Mouse (Mus musculus): ENCODE measurements around the gene Ryr2. TPM values are rescaled to one million over a fixed set of nuclear protein-coding genes. Genes with fewer than 3 reads are reported as not detected.
A peak's percentile ranks its signal among the peaks of the same experiment; 100 is the strongest.

The Ryr2 gene
- total RNA-seq, 2 experiments from 2014 or later: 142 to 159 TPM

GRCm38 (mm10) chr13:12047059-12047458, 59.7 kb downstream of the Ryr2 start:
- intact Hi-C loops (cut with DNase I): no loop called here
- no peak for DNase-seq (ENCODE audit: low spot score in 2 of 2)

- intact Hi-C loops (cut with DNase I): no loop called here
Measured at GRCm38 (mm10) chr13:12044751-12045150, 62.0 kb downstream of the Ryr2 start.

DNA sequence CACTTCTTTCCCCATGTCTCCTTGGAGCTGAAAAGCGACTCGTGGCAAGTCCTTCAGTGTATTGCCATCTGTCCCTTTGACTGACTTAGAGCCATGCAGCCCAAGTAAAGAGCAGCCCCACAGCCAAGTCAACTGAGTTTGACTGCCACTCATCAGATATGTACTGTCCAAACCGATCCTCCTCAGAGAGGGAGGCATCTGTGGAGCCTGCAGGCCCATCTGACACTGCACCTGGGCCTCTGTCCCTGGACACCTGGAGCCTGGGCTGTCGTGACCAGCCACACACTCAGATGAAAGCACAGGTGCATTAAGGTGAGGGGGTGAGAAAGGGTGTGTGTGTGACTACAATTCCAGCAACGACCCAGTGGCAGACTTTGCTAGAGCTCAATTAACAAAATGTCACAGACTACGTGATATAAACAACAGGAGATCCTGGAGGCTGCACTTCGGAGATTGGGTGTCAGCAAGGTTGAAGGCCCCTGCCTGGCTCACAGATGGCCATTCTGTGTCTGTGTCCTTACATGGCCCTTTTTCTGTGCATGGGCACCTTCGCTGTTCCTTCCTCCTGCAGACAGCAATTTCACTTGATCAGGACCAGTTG, 63.8 kb downstream of the Ryr2 start:
- DNase-seq (ENCODE audit: low spot score in 2 of 2): no peak
- intact Hi-C loops (cut with DNase I): no loop called here

More at GRCm38 (mm10) chr13:12044751-12045150, 62.0 kb downstream of the Ryr2 start:
- peak in 1 of 2 experiments; percentile 25 for DNase-seq (ENCODE audit: low spot score in 2 of 2)

GRCm38 (mm10) chr13:12039967-12040366, 66.8 kb downstream of the Ryr2 start:
- intact Hi-C loops (cut with DNase I): no loop called here
- DNase-seq (ENCODE audit: low spot score in 2 of 2): peak; percentile 38 to 65

DNA sequence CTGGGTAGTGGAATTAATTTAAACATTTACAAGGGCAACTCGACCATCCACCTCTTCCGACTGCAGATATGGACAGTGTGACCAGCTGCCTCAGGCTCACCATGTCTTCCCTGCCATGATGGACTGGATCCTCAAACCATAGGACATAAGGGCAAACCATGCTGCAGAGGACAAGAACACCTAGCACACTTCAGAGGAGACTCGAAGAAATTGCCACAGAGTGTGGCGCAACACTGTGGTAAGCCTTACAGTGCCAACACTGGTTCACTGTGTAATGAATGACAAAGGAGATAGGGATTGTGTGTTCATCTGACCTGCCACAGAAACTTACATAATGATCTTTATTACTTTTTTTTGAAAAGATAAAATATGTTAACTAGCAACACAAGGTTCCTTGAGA, 68.1 kb downstream of the Ryr2 start:
- intact Hi-C loops (cut with DNase I): no loop called here
- no peak for DNase-seq (ENCODE audit: low spot score in 2 of 2)

- intact Hi-C loops (cut with DNase I): no loop called here
- DNase-seq (ENCODE audit: low spot score in 2 of 2): no peak
Measured at GRCm38 (mm10) chr13:12037241-12037640, 69.5 kb downstream of the Ryr2 start.

- intact Hi-C loops (cut with DNase I): no loop called here
- DNase-seq (ENCODE audit: low spot score in 2 of 2): no peak
Measured at GRCm38 (mm10) chr13:12036834-12037233, 69.9 kb downstream of the Ryr2 start.

- intact Hi-C loops (cut with DNase I): no loop called here
- DNase-seq (ENCODE audit: low spot score in 2 of 2): no peak
Measured at GRCm38 (mm10) chr13:12033914-12034313, 72.8 kb downstream of the Ryr2 start.

- intact Hi-C loops (cut with DNase I): no loop called here
- DNase-seq (ENCODE audit: low spot score in 2 of 2): no peak
Measured at GRCm38 (mm10) chr13:12033272-12033671, 73.5 kb downstream of the Ryr2 start.

DNA sequence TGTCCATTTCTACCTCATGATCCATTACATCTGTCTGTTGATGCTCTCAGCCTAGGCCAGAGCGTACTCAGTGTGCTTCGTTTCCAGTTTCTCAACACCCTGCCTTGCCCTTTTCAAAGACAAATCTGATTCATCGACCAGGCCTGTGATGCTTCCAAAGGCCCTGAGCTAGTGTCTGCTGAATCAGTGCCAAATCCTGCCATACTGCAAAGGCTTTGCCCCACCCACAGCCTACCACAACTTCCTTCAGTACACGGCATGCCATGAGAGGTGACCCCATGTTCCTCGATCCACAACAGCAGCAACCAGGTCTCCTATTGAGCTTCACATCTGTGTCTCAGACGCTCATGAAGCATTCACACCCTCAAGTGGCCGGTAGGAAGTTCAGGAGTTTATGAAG, 76.9 kb downstream of the Ryr2 start:
- no peak for DNase-seq (ENCODE audit: low spot score in 2 of 2)
- intact Hi-C loops (cut with DNase I): no loop called here

DNA sequence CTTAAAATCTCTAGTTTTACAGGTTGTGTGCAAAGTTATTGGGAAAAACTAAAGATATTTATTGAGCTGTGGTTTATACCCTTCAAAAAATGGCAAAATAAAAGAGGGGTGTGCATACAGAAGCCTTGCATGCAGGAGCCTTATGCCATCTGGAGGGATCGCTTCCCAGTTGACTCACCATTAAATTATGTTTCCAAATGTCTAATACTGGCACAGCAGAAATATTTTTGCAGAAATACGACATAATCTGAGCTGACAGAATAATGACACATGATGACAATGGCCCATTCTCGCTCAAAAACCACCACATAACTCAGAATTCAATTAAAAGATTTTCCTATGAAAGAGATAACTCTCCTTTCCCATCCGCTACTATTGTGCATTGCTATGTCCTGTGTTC, 77.4 kb downstream of the Ryr2 start:
- intact Hi-C loops (cut with DNase I): no loop called here
- no peak for DNase-seq (ENCODE audit: low spot score in 2 of 2)

- no peak for DNase-seq (ENCODE audit: low spot score in 2 of 2)
- intact Hi-C loops (cut with DNase I): no loop called here
Measured at GRCm38 (mm10) chr13:12018046-12018445, 88.7 kb downstream of the Ryr2 start.

- peak; percentile 64 to 72 for DNase-seq (ENCODE audit: low spot score in 2 of 2)
Measured at GRCm38 (mm10) chr13:12013986-12014385, 92.8 kb downstream of the Ryr2 start.

GRCm38 (mm10) chr13:12008995-12009689, 97.6 kb downstream of the Ryr2 start:
- DNase-seq (ENCODE audit: low spot score in 2 of 2): no peak
- intact Hi-C loops (cut with DNase I): no loop called here

More at GRCm38 (mm10) chr13:12013986-12014385, 92.8 kb downstream of the Ryr2 start:
- intact Hi-C loops (cut with DNase I): loop anchor here (5.0 kb wide), 1 partner anchor 122 kb away; no protein-coding TSS in a partner anchor

GRCm38 (mm10) chr13:12007579-12007978, 99.2 kb downstream of the Ryr2 start:
- no peak for DNase-seq (ENCODE audit: low spot score in 2 of 2)
- intact Hi-C loops (cut with DNase I): no loop called here

- DNase-seq (ENCODE audit: low spot score in 2 of 2): peak; percentile 13 to 15
- intact Hi-C loops (cut with DNase I): no loop called here
Measured at GRCm38 (mm10) chr13:12001891-12002294, 104.9 kb downstream of the Ryr2 start.

GRCm38 (mm10) chr13:11999851-12000250, 106.9 kb downstream of the Ryr2 start:
- no peak for DNase-seq (ENCODE audit: low spot score in 2 of 2)
- intact Hi-C loops (cut with DNase I): no loop called here

- DNase-seq (ENCODE audit: low spot score in 2 of 2): no peak
- intact Hi-C loops (cut with DNase I): no loop called here
Measured at GRCm38 (mm10) chr13:11997366-11997765, 109.4 kb downstream of the Ryr2 start.

DNA sequence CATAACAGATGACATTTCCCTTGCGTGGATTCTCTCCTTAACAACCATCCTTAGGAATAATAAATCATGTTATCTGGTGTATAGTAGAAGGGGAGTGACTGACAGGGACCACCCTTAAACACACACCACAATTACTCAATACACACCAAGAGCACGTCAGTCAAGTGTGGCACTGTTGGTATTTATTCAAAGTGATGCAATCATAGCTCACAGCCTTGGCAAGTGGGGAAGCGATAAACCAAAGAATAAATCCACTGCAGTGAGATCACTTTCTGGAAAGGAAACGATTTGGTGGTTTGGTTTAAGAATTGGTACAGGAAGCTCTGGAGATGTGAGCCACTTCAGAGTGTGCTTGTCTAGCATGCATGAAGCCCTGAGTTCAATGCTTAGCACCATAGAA, 119.2 kb downstream of the Ryr2 start:
- no peak for DNase-seq (ENCODE audit: low spot score in 2 of 2)
- intact Hi-C loops (cut with DNase I): no loop called here

GRCm38 (mm10) chr13:11985056-11985455, 121.7 kb downstream of the Ryr2 start:
- DNase-seq (ENCODE audit: low spot score in 2 of 2): no peak
- intact Hi-C loops (cut with DNase I): no loop called here

GRCm38 (mm10) chr13:11978997-11979396, 127.7 kb downstream of the Ryr2 start:
- DNase-seq (ENCODE audit: low spot score in 2 of 2): no peak

More at GRCm38 (mm10) chr13:11978997-11979396, 127.7 kb downstream of the Ryr2 start:
- intact Hi-C loops (cut with DNase I): no loop called here

Measured in left cerebral cortex, postnatal 14 days (tissue).